ENCODE assay signal across 15 mouse cellular contexts in genomic region chr1:118564561-118564960, GRCm38 (mm10).
DNase-seq lines count a peak whose midpoint lies in the region; ATAC-seq and TF ChIP-seq lines count a peak whose summit lies in the region.
"Had no signal": no experiment of that assay in that cellular context is flagged by ENCODE, and none has a peak within 500 bp of the region (broad histone marks: within the 10 kb centered on the region; RNA-seq: fewer than 3 reads in every experiment).

No protein-coding gene starts in this region.

- DNase-seq in forebrain, postnatal 0 days: peak; percentile 2
- no peak for DNase-seq in forebrain, embryonic 10.5 days (ENCODE audit: extremely low spot score, low spot score)
- DNase-seq in liver, adult 2 months (ENCODE audit: extremely low read depth, low read depth, low spot score): peak; percentile 18
- DNase-seq in liver, embryonic 11.5 days (ENCODE audit: low spot score): no peak
- DNase-seq in ES-CJ7 (ENCODE audit: low read depth, low spot score): peak; percentile 72
- peak; percentile 9 for DNase-seq in induced T-regulatory cell, adult 2 months (ENCODE audit: low read depth)
- no peak for DNase-seq in spleen, postnatal 10 days (ENCODE audit: low spot score in 2 of 2)
- no peak for DNase-seq in adrenal gland, postnatal 36 days
- DNase-seq: cerebellum, adult 18-20 months; heart, postnatal 4 days; kidney, adult 8-10 months; lung, adult 18-20 months had no signal

- no peak overlapping the region for H3K4me3 ChIP-seq in forebrain, postnatal 0 days (ENCODE audit: low read depth, low read length)
- H3K4me3 ChIP-seq in forebrain, embryonic 10.5 days: no peak overlapping the region
- H3K4me3 ChIP-seq in liver, adult 2 months (ENCODE audit: insufficient read depth, low read depth, low read length): no peak overlapping the region
- H3K4me3 ChIP-seq in liver, embryonic 11.5 days (ENCODE audit: low read depth, low read length): no peak overlapping the region
- H3K4me3 ChIP-seq: embryonic facial prominence, embryonic 12.5 days; heart, embryonic 10.5 days; megakaryocyte, embryonic 14.5 days had no signal

- H3K27ac ChIP-seq in forebrain, postnatal 0 days (ENCODE audit: low read depth, low read length): no peak overlapping the region
- H3K27ac ChIP-seq in forebrain, embryonic 10.5 days: no peak overlapping the region
- H3K27ac ChIP-seq in liver, adult 2 months (replicated peaks; ENCODE audit: insufficient read depth, low read depth, low read length): no peak overlapping the region
- H3K27ac ChIP-seq in liver, embryonic 11.5 days (ENCODE audit: low read depth, low read length): no peak overlapping the region
- H3K27ac ChIP-seq: embryonic facial prominence, embryonic 12.5 days; heart, embryonic 10.5 days had no signal

- H3K36me3 ChIP-seq in forebrain, postnatal 0 days (ENCODE audit: insufficient read depth): peaks cover 89% of the 10 kb centered on the region
- H3K36me3 ChIP-seq in forebrain, embryonic 10.5 days (replicated peaks): peaks cover 99% of the 10 kb centered on the region
- H3K36me3 ChIP-seq in liver, adult 2 months (ENCODE audit: control insufficient read depth, insufficient read depth, low read length): peaks cover 39% of the 10 kb centered on the region
- H3K36me3 ChIP-seq in liver, embryonic 11.5 days (ENCODE audit: control insufficient read depth, insufficient read depth, low read length): peaks cover 17% of the 10 kb centered on the region

- no peak for ATAC-seq in forebrain, postnatal 0 days
- no peak for ATAC-seq in liver, embryonic 11.5 days (replicated peaks; ENCODE audit: low FRiP score)

- H3K4me2 ChIP-seq in forebrain, postnatal 0 days (ENCODE audit: low read depth): no peak overlapping the region
- H3K4me2 ChIP-seq in liver, embryonic 11.5 days: no peak overlapping the region
- H3K4me2 ChIP-seq: embryonic facial prominence, embryonic 12.5 days had no signal

- H3K9me3 ChIP-seq in forebrain, postnatal 0 days (ENCODE audit: low read length): no peaks in the 10 kb centered on the region
- no peaks in the 10 kb centered on the region for H3K9me3 ChIP-seq in forebrain, embryonic 10.5 days
- H3K9me3 ChIP-seq in liver, embryonic 11.5 days (ENCODE audit: control insufficient read depth, low read length): no peaks in the 10 kb centered on the region
- H3K9me3 ChIP-seq: embryonic facial prominence, embryonic 12.5 days; heart, embryonic 10.5 days; megakaryocyte, embryonic 14.5 days had no signal

- TF ChIP-seq POLR2A in liver, adult 2 months (IDR thresholded peaks at IDR 0.05; ENCODE audit: extremely low read depth, insufficient read depth, low read length): no peak

- H3K27me3 ChIP-seq in forebrain, postnatal 0 days (ENCODE audit: insufficient read depth, low read length): no peaks in the 10 kb centered on the region
- no peaks in the 10 kb centered on the region for H3K27me3 ChIP-seq in forebrain, embryonic 10.5 days (ENCODE audit: poor library complexity, severe bottlenecking)
- no peaks in the 10 kb centered on the region for H3K27me3 ChIP-seq in liver, adult 2 months (ENCODE audit: control insufficient read depth, insufficient read depth, low read length)
- no peaks in the 10 kb centered on the region for H3K27me3 ChIP-seq in liver, embryonic 11.5 days (replicated peaks; ENCODE audit: control insufficient read depth, insufficient read depth, low read length)
- H3K27me3 ChIP-seq: embryonic facial prominence, embryonic 12.5 days; megakaryocyte, embryonic 14.5 days had no signal

- peak; percentile 49 for TF ChIP-seq CTCF in forebrain, postnatal 0 days (IDR thresholded peaks at IDR 0.05; ENCODE audit: low read depth)
- TF ChIP-seq CTCF in liver, adult 2 months (IDR thresholded peaks at IDR 0.05; ENCODE audit: low read depth, low read length): no peak

- H3K79me2 ChIP-seq in liver, adult 2 months (ENCODE audit: control insufficient read depth, insufficient read depth, low read length): no peaks in the 10 kb centered on the region

- H3K9ac ChIP-seq in forebrain, postnatal 0 days: no peak overlapping the region
- H3K9ac ChIP-seq in liver, adult 2 months (ENCODE audit: low read depth, low read length): no peak overlapping the region
- no peak overlapping the region for H3K9ac ChIP-seq in liver, embryonic 11.5 days (ENCODE audit: low read depth, low read length)
- H3K9ac ChIP-seq: embryonic facial prominence, embryonic 12.5 days had no signal

- H3K4me1 ChIP-seq in forebrain, postnatal 0 days (ENCODE audit: insufficient read depth): no peaks in the 10 kb centered on the region
- no peaks in the 10 kb centered on the region for H3K4me1 ChIP-seq in forebrain, embryonic 10.5 days
- H3K4me1 ChIP-seq in liver, adult 2 months (ENCODE audit: control insufficient read depth, insufficient read depth, low read length): no peaks in the 10 kb centered on the region; the same call in 1 of the 2 replicates
- no peaks in the 10 kb centered on the region for H3K4me1 ChIP-seq in liver, embryonic 11.5 days (replicated peaks; ENCODE audit: control insufficient read depth, insufficient read depth, low read length)
- H3K4me1 ChIP-seq: embryonic facial prominence, embryonic 12.5 days; heart, embryonic 10.5 days had no signal

Comparison
In these comparisons a context has a peak if more than half of its experiments do, and no peak if none do; other contexts are left out.
1. DNase-seq: peak in forebrain, postnatal 0 days (single experiment), liver, adult 2 months (single experiment), ES-CJ7 (single experiment) and induced T-regulatory cell, adult 2 months (single experiment); none in forebrain, embryonic 10.5 days (single experiment), liver, embryonic 11.5 days (single experiment), spleen, postnatal 10 days (0 of 2) and adrenal gland, postnatal 36 days (0 of 2).